Mouse (Mus musculus) heart, postnatal 36 days (tissue): ENCODE data around the gene Jrkl. TPM values are rescaled to one million over a fixed set of nuclear protein-coding genes. Genes with fewer than 3 reads are reported as not detected.

Source experiments
- total RNA-seq, 2 experiments: library from RNA; stranded (reverse); gene quantifications; 2 replicates each; pipeline ENCODE4 v1.2.3; 2021

Jrkl gene
- total RNA-seq, 2 experiments from 2014 or later, result 6.1 to 6.2 TPM

Other genes starting within 250 kb of the Jrkl start
- gene Ccdc82, start 1.1 kb upstream of the Jrkl start, total RNA-seq, result 1 to 10 TPM; 8.7 to 8.9 TPM
- 1 to 10 TPM; 6.0 to 6.2 TPM for gene Maml2, start 52.1 kb upstream of the Jrkl start, total RNA-seq
- gene Gm17571, start 200.9 kb upstream of the Jrkl start, total RNA-seq, result not detected